Comparison of ENCODE assay signal across 19 mouse cellular contexts in genomic region chr9:79022291-79022690, GRCm38 (mm10).
"Had no signal": no experiment of that assay in that cellular context is flagged by ENCODE, and none has a peak within 500 bp of the region (broad histone marks: within the 10 kb centered on the region; RNA-seq: fewer than 3 reads in every experiment).

No protein-coding gene starts in this region.

- H3K9me3 ChIP-seq: limb, embryonic 12.5 days; limb, embryonic 15.5 days; midbrain, embryonic 13.5 days; neural tube, embryonic 13.5 days; stomach, embryonic 15.5 days had no signal

- ATAC-seq: liver, postnatal 0 days; lung, postnatal 0 days; midbrain, embryonic 13.5 days; midbrain, embryonic 16.5 days had no signal

- H3K4me3 ChIP-seq: limb, embryonic 12.5 days; limb, embryonic 15.5 days; midbrain, embryonic 13.5 days; myocyte; neural tube, embryonic 13.5 days; stomach, embryonic 15.5 days had no signal

- DNase-seq: kidney, postnatal 25 days; left cerebral cortex, postnatal 4 days; liver, postnatal 0 days; lung, embryonic 14.5 days; retina, postnatal 1 day; right cerebral cortex, postnatal 25 days; spleen, adult 18-20 months; thymus, postnatal 25 days had no signal

- H3K36me3 ChIP-seq: limb, embryonic 12.5 days; limb, embryonic 15.5 days; midbrain, embryonic 13.5 days; neural tube, embryonic 13.5 days; stomach, embryonic 15.5 days had no signal

- H3K27ac ChIP-seq: kidney, postnatal 0 days; limb, embryonic 12.5 days; limb, embryonic 15.5 days; liver, embryonic 14.5 days; macrophage; midbrain, embryonic 13.5 days; neural tube, embryonic 13.5 days; stomach, embryonic 15.5 days had no signal

- H3K27me3 ChIP-seq: limb, embryonic 12.5 days; limb, embryonic 15.5 days; midbrain, embryonic 13.5 days; neural tube, embryonic 13.5 days; stomach, embryonic 15.5 days had no signal

- H3K4me1 ChIP-seq: limb, embryonic 15.5 days; midbrain, embryonic 13.5 days; neural tube, embryonic 13.5 days; stomach, embryonic 15.5 days had no signal
